In the genomic region with DNA sequence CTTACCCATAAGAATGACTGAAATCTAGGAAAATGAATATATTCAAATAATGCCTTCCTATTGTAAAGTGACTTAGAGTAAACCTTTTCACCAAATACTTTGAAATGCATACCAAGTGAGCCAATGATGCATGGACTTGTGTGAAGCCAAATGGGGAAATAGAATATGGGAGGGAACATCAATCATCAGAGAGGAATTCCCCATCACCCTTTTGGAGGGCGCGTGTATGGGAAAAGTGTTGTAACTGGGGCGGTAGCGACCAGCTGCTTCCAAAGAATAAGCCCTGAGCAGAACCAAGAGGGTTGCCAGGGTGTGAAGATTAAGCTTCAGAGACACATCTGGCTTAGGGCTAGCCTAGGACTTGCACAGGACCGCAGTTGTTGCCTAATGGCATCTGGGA, we compare ENCODE assay signal across 32 mouse cellular contexts. TPM values are rescaled to one million over a fixed set of nuclear protein-coding genes. Genes with fewer than 3 reads are reported as not detected.
"Had no signal": no experiment of that assay in that cellular context is flagged by ENCODE, and none has a peak within 500 bp of the region (broad histone marks: within the 10 kb centered on the region; RNA-seq: fewer than 3 reads in every experiment).

No protein-coding gene starts in this region.

- H3K4me3 ChIP-seq: layer of hippocampus, adult 2 months; liver, embryonic 13.5 days; megakaryocyte, embryonic 14.5 days; midbrain, embryonic 10.5 days; midbrain, embryonic 13.5 days; neural tube, embryonic 12.5 days had no signal

- H3K27me3 ChIP-seq: liver, embryonic 13.5 days; megakaryocyte, embryonic 14.5 days; midbrain, embryonic 13.5 days; neural tube, embryonic 12.5 days had no signal

- H3K27ac ChIP-seq: kidney, postnatal 0 days; layer of hippocampus, adult 2 months; liver, embryonic 13.5 days; macrophage; midbrain, embryonic 10.5 days; midbrain, embryonic 13.5 days; neural tube, embryonic 12.5 days had no signal

- ATAC-seq: intestine, postnatal 0 days; midbrain, embryonic 13.5 days had no signal

- H3K4me1 ChIP-seq: midbrain, embryonic 10.5 days; midbrain, embryonic 13.5 days; neural tube, embryonic 12.5 days had no signal

- H3K36me3 ChIP-seq: midbrain, embryonic 10.5 days; midbrain, embryonic 13.5 days; neural tube, embryonic 12.5 days had no signal

- DNase-seq: kidney, adult 2 months; kidney, postnatal 25 days; layer of hippocampus, adult 9-11 months; liver, embryonic 13.5 days; lung, adult 2 months; lung, postnatal 14 days; right cerebral cortex, adult 18-20 months; right cerebral cortex, postnatal 14 days; right cerebral cortex, postnatal 4 days; thymus, adult 18-20 months; thymus, postnatal 36 days had no signal

RNA-seq across cellular contexts. Expression of a gene that starts 16.1 kb away (rescaled TPM):
- polyA plus RNA-seq: limb, embryonic 11.5 days had no signal

RNA-seq across cellular contexts. Expression of a gene that starts 27.4 kb away (rescaled TPM):
- total RNA-seq: layer of hippocampus, adult 2 months; layer of hippocampus, postnatal 25 days; left cerebral cortex, postnatal 10 days had no signal
- polyA plus RNA-seq: intestine, postnatal 0 days; kidney, embryonic 14.5 days; kidney, postnatal 0 days; limb, embryonic 11.5 days; limb, embryonic 14.5 days; lung, embryonic 16.5 days; midbrain, embryonic 10.5 days; neural tube, embryonic 12.5 days; stomach, embryonic 16.5 days had no signal

RNA-seq across cellular contexts. Expression of a gene that starts 48.9 kb away (rescaled TPM):
- total RNA-seq: liver, adult 2 months; neutrophil, adult 5-6 weeks had no signal
- polyA plus RNA-seq: intestine, postnatal 0 days; kidney, embryonic 14.5 days; large intestine, adult 2 months; limb, embryonic 11.5 days; liver, adult 2 months; liver, embryonic 13.5 days; liver, embryonic 16.5 days; lung, adult 2 months; macrophage; testis, adult 2 months had no signal

RNA-seq across cellular contexts. Expression of a gene that starts 58.2 kb away (rescaled TPM):
- total RNA-seq: midbrain, postnatal 0 days had no signal
